Mouse (Mus musculus) left cerebral cortex, postnatal 25 days (tissue): ENCODE data around the gene Cym. TPM values are rescaled to one million over a fixed set of nuclear protein-coding genes. Genes with fewer than 3 reads are reported as not detected.

Experiments
- DNase-seq, 2 experiments: peaks; one replicate each; pipeline ENCODE4 v3.0.0; 2022; ENCODE audit warnings: low spot score in 2 of 2, mixed read lengths in 1 of 2
- intact Hi-C: fragments of 180-260 bp; cut with DNase I; formaldehyde crosslinking; loops from one replicate; pipeline ENCODE4 v1.15.1; 2025
- total RNA-seq, 2 experiments: library from RNA; stranded (reverse); gene quantifications; 2 replicates each; pipeline ENCODE4 v1.2.3; 2021

The Cym gene
- not detected for total RNA-seq

DNA sequence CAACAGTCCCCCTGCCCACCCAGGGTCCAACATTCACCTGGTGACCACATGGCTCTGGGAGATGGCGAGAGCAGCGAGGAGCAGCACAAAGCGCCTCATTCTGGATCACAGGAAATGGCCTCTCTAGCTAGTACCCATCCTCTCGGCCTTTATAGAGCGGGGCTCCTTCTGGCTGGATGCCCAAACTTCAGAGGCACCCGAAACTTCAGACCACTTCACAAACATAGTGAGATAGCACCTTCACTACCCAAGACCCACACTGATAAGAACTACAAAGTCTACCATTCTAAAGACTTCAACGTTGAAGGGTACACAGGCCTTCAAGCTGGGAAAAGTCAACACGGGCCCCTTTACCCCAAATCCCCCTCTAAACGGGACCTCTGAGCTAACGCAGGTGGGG, at the start of gene Cym:
Gene Cym, minus strand, starts transcription at position 125 of the 400 bp plus-strand sequence.
- intact Hi-C loops, result no loop called here
- no peak for DNase-seq

DNA sequence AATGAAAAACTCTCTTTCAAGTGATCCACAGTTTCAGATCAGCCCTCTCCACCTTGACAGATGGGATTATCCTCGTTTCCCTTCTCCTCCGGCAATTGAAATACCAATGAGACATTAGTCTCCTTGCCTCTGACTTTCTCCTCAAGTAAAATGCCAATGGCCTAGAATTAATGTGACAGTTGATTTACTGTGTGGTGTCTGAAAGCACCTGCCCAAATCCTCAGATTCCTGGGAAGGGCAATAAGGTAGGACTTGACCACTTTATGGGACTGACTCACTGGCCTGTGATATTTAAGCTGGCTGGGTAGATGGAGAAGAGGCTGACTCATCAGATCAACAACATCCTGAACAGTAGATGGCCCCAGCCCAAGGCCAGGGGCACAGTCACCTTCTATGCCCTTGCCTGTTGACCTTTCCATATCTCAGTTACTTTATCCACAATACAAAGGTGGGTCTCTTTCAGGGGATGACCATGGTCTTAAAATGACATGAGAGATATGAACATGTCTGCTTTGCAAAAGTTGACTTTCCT, 45.3 kb upstream of the Cym start:
- intact Hi-C loops, result no loop called here
- DNase-seq, result no peak

- DNase-seq, result no peak
- intact Hi-C loops, result no loop called here
Measured at GRCm38 (mm10) chr3:107261851-107262165, 40.3 kb upstream of the Cym start.

DNA sequence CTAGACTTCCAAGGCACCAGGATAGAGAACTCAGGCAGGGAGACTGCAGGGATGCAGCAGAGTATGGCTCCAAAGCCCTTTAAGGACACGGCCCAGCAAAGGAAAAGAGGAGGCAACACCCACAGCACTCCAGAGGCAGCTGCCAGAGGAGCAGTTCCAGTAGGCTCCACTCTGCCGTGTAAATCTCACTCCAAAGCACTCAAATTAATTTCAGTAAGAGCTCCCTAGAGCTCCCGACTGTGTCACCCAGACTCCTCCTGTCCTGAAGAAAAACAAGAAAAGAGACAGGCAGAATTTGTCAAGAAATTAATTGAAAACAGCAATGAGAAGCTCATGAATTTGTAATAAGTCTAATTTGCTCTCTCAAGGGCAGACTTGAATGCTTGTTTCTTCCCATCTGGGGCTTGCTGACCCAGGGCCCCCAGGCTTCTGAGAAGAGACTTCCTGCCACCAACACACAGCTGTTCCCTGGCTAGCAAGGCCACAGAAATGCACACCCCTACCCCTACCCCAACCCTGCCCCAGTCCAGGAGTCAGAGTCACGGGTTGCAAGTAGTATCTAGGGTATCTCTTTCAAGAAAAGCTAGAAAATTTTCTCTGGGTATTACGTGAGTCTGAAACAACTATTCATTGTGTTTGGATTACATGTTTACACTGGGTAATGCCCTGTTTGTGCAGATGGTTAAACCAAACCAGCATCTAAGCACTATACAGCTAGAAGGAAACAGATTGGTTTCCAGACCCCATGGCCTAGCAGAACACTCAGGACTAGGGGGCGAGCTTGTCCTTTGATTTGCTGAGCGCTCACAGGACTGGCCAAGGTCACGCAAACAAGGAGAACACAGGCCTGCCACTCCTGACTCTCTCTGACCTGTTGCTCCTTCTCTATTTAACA, 39.7 kb upstream of the Cym start:
- peak; percentile 18 to 70 for DNase-seq
- intact Hi-C loops, result no loop called here

- peak; percentile 22 to 49 for DNase-seq
- intact Hi-C loops, result no loop called here
Measured at GRCm38 (mm10) chr3:107257924-107258323, 36.4 kb upstream of the Cym start.

GRCm38 (mm10) chr3:107256724-107257123, 35.2 kb upstream of the Cym start:
- intact Hi-C loops, result no loop called here
- DNase-seq, result no peak

DNA sequence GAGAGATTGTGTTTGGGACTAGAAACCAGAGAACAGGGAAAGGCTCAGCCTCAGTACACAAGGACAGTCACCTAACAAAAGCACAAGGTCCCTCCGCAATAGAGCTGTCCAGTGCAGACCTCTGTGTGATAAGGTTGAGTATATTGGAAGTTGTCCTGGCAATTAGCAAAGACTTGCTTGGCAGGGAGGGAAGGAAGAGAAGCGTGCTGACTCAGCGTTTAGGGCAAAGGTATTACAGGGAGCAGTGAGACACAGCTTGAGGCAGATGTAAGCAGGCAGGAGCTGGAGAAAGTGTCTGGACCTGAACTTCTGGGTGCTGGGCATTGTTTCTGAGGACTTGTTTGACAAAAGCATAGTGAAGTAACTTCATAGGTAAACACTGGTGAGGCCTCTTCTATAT, 34.5 kb upstream of the Cym start:
- DNase-seq, result no peak
- intact Hi-C loops, result no loop called here

DNA sequence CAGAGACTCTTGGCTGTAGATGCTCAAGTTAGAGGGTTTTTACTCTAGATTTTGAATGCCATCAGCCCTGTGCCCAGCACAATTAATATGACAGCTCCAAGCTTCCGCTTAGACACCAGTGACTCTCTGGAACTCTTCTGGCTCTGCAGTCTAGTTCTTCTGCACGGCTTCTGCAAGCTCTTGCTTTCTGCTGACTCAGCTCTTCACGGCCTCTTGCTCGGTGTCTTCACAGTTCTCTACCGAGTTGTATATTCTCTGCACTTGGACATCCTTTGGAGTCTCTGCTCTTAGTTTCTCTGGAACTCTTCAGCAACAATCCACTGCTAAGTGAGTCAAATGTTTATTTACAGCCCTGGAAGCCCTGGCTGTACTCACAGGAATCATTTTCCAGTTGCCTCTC, 32.4 kb upstream of the Cym start:
- DNase-seq, result peak in 1 of 2 experiments; percentile 26
- intact Hi-C loops, result no loop called here

GRCm38 (mm10) chr3:107252035-107252434, 30.5 kb upstream of the Cym start:
- intact Hi-C loops, result no loop called here
- no peak for DNase-seq

DNA sequence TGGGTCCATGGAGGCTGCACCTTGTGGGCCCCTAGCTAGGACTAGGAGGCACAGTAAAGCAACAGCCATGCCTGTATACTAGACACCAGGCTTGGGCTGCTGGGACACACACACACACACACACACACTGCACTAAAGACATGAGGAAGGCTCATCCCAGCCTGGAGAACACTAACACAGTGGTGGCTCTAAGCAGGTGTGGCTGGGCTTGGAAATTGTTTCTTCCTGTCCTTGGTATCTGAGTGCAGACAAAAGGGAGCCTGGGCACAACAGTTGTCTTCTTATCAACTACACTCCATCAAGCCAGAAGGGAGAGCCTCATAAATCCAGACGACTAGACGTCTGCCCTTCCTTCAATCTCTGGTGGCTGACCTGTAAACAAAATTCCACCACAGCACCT, 28.8 kb upstream of the Cym start:
- DNase-seq, result no peak
- intact Hi-C loops, result no loop called here

GRCm38 (mm10) chr3:107249042-107249441, 27.5 kb upstream of the Cym start:
- no peak for DNase-seq
- intact Hi-C loops, result no loop called here

GRCm38 (mm10) chr3:107246876-107247275, 25.3 kb upstream of the Cym start:
- no peak for DNase-seq
- intact Hi-C loops, result no loop called here

DNA sequence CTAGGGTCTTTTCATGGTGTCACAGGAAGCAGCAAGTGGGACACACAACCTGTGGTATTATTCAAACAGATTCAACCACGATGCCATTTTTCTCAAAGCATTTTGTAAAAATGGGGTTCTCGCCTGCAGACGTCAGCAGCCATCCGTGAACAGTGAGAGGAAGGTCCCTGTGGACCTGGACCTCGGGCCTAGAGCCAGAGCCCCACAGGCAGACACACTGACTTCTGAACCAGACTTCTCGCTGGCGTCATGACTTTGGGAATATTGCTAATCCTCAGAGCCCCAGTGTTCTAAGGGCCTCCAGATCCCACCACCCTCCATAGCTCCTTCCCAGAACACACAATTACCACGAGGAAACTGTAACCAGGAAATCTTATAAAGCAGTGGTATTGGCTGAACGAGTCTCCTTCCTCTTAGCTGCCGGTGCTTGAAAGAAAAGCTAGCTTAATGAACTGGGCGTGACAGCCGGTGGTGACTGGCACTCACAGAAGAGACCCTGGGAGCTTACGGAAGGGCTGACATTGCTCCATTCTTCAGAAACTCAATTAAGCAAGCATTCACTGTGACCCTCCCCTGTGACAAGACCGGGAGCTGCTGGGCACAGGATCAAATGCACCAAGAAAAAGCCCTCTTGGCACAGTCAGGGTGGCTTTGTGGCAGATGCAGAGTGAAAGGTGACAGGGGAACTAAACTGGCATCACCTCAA, 20.0 kb upstream of the Cym start:
- intact Hi-C loops, result no loop called here
- no peak for DNase-seq

GRCm38 (mm10) chr3:107239607-107240006, 18.1 kb upstream of the Cym start, which contains the start of gene Prok1:
Prok1 (minus strand) TSS chr3:107239707.
- intact Hi-C loops, result loop anchor here (10.0 kb wide), 1 partner anchor 375 kb away; no protein-coding TSS in a partner anchor
- no peak for DNase-seq

DNA sequence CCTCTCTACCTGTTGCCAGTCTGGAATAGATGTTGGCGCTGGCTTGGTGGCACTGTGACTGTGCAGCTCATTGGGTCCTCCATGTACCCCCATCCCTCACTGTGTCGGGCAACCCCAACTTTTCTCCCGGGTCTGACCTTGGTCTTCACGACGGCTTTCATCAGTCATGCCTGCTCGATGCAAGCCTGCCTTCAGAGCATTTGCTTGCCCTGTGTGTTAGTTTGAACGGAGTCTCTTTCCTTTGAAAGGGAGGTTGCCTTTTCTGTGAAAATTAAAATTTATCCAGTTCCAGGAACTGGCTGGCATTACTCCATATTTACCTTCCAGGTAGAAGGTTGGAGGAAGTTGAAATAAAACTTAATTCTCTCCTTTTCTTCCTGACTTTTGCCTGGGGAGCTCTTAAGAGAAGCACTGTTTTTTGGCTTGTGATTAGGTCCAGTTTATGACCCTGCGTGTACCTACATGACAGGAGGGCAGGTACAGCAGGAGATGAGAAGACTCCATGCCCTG, 17.0 kb upstream of the Cym start:
- intact Hi-C loops, result loop anchor here (10.0 kb wide), 1 partner anchor 376 kb away; no protein-coding TSS in a partner anchor
- DNase-seq, result no peak

- intact Hi-C loops, result loop anchor here (10.0 kb wide), 1 partner anchor 377 kb away; no protein-coding TSS in a partner anchor
- no peak for DNase-seq
Measured at GRCm38 (mm10) chr3:107238051-107238450, 16.5 kb upstream of the Cym start.

- DNase-seq, result no peak
- intact Hi-C loops, result loop anchor here (1.0 to 10.0 kb wide), 5 partner anchors 28 to 381 kb away; no protein-coding TSS in a partner anchor
Measured at GRCm38 (mm10) chr3:107233945-107234344, 12.4 kb upstream of the Cym start.

GRCm38 (mm10) chr3:107233351-107233813, 11.8 kb upstream of the Cym start:
- DNase-seq, result peak; percentile 87 to 93
- intact Hi-C loops, result loop anchor here (1.0 to 10.0 kb wide), 5 partner anchors 27 to 381 kb away; no protein-coding TSS in a partner anchor

- DNase-seq, result no peak
- intact Hi-C loops, result loop anchor here (5.0 to 10.0 kb wide), 2 partner anchors 126 to 384 kb away; no protein-coding TSS in a partner anchor
Measured at GRCm38 (mm10) chr3:107231202-107231601, 9.7 kb upstream of the Cym start.

- no peak for DNase-seq
- intact Hi-C loops, result loop anchor here (5.0 to 10.0 kb wide), 2 partner anchors 127 to 384 kb away; no protein-coding TSS in a partner anchor
Measured at GRCm38 (mm10) chr3:107230527-107230926, 9.0 kb upstream of the Cym start, which contains the start of gene A630076J17Rik. A630076J17Rik (plus strand) TSS chr3:107230614.
